Mouse (Mus musculus): ENCODE results near the gene Mms19.

Gene Mms19

GRCm38 (mm10) chr19:41898860-41899259 is 82.1 kb downstream of the Mms19 start:
- peak; percentile 73 for DNase-seq

GRCm38 (mm10) chr19:41896319-41896711 is 84.6 kb downstream of the Mms19 start:
- DNase-seq = no peak

- peak; percentile 92 for DNase-seq
These were observed 85.3 kb downstream of the Mms19 start, which contains the start of gene Rrp12 for GRCm38 (mm10) chr19:41895460-41896318. TSS of gene Rrp12 (minus strand) at chr19:41896173.

- DNase-seq = no peak
These were observed 86.0 kb downstream of the Mms19 start for GRCm38 (mm10) chr19:41894959-41895358.
